Mouse (Mus musculus): ENCODE results near the gene Cacna2d4.

Cacna2d4 gene

GRCm38 (mm10) chr6:119224451-119225195 lies 11.7 kb upstream of the Cacna2d4 start:
- peak; percentile 56 to 58 for DNase-seq

- DNase-seq = peak; percentile 61 to 73
Measured at GRCm38 (mm10) chr6:119225226-119225625, 11.1 kb upstream of the Cacna2d4 start.

- peak; percentile 41 to 49 for DNase-seq
Measured at GRCm38 (mm10) chr6:119225731-119226130, 10.6 kb upstream of the Cacna2d4 start.

GRCm38 (mm10) chr6:119227001-119227400 lies 9.3 kb upstream of the Cacna2d4 start:
- DNase-seq = no peak

GRCm38 (mm10) chr6:119228861-119229603 lies 7.3 kb upstream of the Cacna2d4 start:
- no peak for DNase-seq

- DNase-seq = no peak
Measured at GRCm38 (mm10) chr6:119233066-119233465, 3.3 kb upstream of the Cacna2d4 start.

GRCm38 (mm10) chr6:119235441-119235840 lies 885 bp upstream of the Cacna2d4 start:
- no peak for DNase-seq

GRCm38 (mm10) chr6:119237427-119237989 lies 1.2 kb downstream of the Cacna2d4 start:
- DNase-seq = peak; percentile 93 to 99

GRCm38 (mm10) chr6:119239341-119240005 lies 3.1 kb downstream of the Cacna2d4 start:
- peak; percentile 48 to 49 for DNase-seq

- DNase-seq = no peak
Measured at GRCm38 (mm10) chr6:119240256-119240655, 3.9 kb downstream of the Cacna2d4 start.

- peak in 1 of 2 experiments; percentile 47 for DNase-seq
Measured at GRCm38 (mm10) chr6:119240871-119241705, 4.8 kb downstream of the Cacna2d4 start.

GRCm38 (mm10) chr6:119246082-119246481 lies 9.8 kb downstream of the Cacna2d4 start:
- DNase-seq = no peak

GRCm38 (mm10) chr6:119248578-119248977 lies 12.3 kb downstream of the Cacna2d4 start:
- no peak for DNase-seq

GRCm38 (mm10) chr6:119249726-119250125 lies 13.4 kb downstream of the Cacna2d4 start:
- DNase-seq = no peak

- DNase-seq = no peak
Measured at GRCm38 (mm10) chr6:119251704-119252103, 15.4 kb downstream of the Cacna2d4 start.

- no peak for DNase-seq
Measured at GRCm38 (mm10) chr6:119276713-119277112, 40.4 kb downstream of the Cacna2d4 start.

GRCm38 (mm10) chr6:119280761-119281160 lies 44.4 kb downstream of the Cacna2d4 start:
- peak; percentile 80 to 83 for DNase-seq

GRCm38 (mm10) chr6:119301310-119301709 lies 65.0 kb downstream of the Cacna2d4 start:
- peak; percentile 78 to 86 for DNase-seq

- no peak for DNase-seq
Measured at GRCm38 (mm10) chr6:119303331-119303730, 67.0 kb downstream of the Cacna2d4 start.

GRCm38 (mm10) chr6:119307867-119308413 lies 71.6 kb downstream of the Cacna2d4 start:
- no peak for DNase-seq

GRCm38 (mm10) chr6:119310176-119310575 lies 73.8 kb downstream of the Cacna2d4 start:
- peak; percentile 3 to 5 for DNase-seq

- DNase-seq = peak in 1 of 2 experiments; percentile 50
Measured at GRCm38 (mm10) chr6:119312381-119312780, 76.1 kb downstream of the Cacna2d4 start.

Measured in cerebellum, postnatal 14 days (tissue).